Mouse (Mus musculus) colon, adult 2 months (tissue): ENCODE data around the gene Gm128. TPM values are rescaled to one million over a fixed set of nuclear protein-coding genes. Genes with fewer than 3 reads are reported as not detected.

Source experiments
- polyA plus RNA-seq: library from polyadenylated mRNA; depleted of rRNA; stranded (reverse); fragments of >200 nt; gene quantifications from 2 replicates; pipeline ENCODE4 v1.2.3, GENCODE M21; 2012; rRNA removed

Gene Gm128
- 0.51 and 0.64 TPM in 2 replicates for polyA plus RNA-seq

DNA sequence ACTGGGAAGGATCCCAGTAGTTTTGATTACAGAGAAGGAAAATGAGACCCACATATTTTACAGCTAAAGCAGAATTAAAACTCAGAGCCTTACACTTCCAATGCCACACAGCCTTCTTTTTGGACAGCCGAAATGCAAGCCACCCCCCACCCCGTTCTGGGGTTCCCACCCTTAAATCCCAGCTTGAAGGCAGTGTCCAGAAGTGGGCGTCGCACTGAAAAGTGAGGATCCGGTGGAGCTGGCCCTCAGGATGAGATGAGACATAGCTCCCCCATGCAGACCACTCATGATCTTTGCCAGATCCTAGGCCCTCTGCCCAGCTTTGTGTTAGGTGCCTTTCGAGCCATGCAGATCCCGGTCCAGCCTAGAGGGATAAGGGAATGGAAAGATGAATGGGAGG is at the start of gene Gm128:
Gm128 (minus strand) TSS at position 101 of the 400 bp plus-strand sequence.

DNA sequence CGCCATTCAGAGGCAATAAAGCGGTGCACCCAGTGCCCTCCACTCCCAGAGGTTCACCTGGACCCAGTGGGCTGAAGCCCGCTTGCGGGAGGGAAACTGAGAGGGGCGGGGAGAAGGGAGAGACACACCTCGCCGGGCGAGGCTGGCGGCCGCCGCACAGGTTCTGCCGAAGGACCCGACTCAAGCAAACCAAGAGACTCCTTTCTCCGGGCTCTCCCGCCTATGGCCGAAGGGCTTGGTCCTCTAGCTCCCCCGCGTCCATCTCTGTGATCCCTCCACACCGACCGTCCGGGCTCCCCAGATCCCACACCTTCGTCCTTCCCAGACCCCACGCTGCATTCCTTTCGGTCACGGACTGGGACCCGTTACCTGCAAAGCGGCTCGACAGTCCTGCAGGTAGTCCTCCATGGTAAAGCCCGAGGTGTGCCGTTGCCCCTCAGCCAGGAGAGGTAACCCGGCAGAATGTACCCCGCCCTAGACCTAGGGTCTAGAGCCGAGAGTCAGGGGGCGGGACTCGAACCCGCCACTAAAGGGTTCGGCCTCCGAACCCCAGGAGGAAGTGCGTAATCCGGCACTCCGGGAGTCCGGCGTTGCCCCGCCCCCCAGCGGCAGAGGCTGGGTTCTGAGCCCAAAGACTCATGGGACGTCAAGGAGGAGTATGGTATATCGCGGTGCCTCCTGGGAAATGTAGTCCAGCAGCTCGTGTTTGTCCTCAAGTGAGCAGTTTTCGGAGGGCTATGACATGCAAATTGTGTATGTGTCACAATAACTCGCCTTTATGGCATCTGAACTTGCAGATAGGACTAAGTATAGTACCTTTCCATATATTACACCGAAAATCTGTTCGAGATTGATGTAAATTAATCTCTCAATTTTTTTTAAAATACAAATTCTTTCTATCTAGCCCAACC is 40.1 kb upstream of the Gm128 start, which contains the start of the genes Mindy1 and Prune1:
Mindy1 (plus strand) TSS at position 130 of the 911 bp plus-strand sequence.
Prune1 (minus strand) TSS at position 861 of the 911 bp plus-strand sequence.

DNA sequence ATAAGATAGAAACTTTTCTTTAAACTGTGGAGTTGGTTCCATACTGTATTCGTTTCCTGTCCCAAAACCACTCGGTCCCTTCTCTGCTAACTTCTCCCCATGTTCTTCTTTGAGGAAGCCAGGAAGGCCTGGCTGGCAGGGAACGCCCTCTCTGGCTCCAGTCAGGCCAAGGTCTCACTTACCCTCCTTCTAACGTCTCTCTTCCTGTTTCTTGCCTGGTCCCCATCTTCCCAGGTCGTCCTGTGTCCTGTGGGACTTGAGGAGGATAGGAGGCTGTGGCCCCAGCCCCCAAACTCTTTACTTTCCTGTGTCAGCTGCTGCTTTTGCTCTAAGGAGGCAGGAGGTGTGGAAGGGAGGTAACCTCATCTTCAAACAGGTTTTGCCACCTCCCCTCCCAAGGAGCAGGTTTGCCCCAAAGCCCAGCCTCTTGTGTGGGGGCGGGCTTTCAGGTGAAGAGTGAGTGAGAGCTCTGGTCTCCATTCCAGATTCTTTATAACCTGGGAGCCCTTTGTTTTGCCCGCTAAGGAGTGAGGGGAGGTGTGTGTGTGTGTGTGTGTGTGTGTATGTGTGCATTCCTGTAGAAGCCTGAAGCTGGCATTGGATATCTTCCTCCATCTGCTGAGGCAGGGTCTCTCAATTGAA is 9.5 kb upstream of the Gm128 start, which contains the start of gene Bnipl:
Bnipl (minus strand) TSS at position 411 of the 642 bp plus-strand sequence.

DNA sequence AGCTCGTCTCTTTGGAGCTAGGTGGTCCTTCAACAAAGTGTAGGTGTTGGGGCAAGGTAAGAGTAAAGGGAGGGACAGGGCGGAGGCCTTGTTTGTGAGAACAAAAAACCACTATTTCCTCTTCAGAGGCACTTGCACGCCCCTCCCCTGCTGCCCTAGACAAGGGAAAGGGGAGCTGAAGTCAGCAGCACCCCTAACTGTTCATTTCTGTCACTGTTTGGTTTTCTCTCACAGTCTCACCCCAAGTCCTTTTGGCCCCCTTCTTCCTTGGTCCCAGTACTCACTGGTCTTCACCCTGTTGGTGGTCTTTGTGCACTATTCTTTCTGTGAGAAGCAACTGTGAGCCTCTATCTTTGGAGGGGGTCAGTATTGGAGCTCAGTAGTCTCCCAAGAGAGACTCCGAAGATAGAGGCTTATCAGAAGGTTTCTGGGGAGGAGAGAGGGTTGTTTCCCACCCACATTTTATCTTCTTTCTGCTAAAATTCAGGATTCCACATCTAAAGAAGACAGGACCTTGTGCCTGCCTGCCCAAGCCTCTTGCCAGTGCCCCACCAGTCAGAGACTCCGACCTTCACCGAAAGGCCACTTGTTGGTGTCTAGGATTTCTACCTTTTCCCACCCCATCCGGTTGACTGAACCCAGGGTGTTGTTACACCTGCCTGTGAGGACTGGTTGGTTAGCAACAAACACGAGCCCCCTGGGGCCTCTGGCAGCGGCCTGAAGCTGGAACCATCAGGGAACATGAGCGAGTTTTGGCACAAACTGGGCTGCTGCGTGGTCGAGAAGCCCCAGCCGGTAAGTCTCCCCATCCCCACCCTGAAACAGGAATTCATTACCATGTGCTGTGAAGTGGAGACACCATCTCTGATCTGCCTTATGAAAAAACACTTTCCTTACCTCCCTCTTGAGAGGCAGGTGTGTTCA is 9.8 kb downstream of the Gm128 start, which contains the start of gene Mllt11:
Mllt11 (minus strand) TSS at position 874 of the 924 bp plus-strand sequence.

DNA sequence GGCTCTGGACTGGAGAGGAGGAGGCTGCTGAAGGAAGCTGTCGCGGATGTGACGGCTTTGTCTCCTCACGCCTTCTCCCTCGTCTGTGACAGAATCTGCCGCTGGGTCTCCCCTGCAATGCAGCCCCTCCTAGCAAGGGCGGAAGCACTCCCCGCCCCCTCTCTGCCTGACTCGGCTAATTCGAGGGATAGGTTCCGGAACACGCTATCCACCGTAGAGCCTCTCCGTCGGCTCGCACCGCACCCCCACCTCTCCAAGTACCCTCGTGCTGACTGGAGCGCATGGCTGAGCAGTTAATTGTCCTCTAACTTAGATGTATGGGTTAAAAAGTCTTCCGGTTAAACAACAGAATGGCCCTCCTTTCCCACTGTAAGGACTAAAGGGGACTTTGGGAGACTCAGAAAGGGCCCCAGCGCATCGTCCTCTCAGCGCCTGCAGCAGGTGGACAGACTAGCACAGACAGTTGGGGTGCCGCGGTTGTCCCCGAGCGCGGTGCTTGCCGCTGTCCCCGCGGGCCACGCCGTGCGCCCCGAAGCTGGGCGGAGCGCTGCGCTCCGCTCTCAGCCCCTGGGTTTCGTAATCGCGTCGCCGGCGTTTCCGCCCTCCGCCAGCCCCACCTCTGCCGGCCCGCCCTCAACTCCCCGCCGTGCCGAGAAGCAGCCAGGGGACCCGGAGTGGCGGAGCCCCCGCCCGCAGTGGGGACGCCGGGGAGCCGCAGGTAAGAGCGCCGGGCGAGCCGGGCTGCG is 13.1 kb downstream of the Gm128 start, which contains the start of gene Cdc42se1:
Cdc42se1 (plus strand) TSS at position 585 of the 746 bp plus-strand sequence.

DNA sequence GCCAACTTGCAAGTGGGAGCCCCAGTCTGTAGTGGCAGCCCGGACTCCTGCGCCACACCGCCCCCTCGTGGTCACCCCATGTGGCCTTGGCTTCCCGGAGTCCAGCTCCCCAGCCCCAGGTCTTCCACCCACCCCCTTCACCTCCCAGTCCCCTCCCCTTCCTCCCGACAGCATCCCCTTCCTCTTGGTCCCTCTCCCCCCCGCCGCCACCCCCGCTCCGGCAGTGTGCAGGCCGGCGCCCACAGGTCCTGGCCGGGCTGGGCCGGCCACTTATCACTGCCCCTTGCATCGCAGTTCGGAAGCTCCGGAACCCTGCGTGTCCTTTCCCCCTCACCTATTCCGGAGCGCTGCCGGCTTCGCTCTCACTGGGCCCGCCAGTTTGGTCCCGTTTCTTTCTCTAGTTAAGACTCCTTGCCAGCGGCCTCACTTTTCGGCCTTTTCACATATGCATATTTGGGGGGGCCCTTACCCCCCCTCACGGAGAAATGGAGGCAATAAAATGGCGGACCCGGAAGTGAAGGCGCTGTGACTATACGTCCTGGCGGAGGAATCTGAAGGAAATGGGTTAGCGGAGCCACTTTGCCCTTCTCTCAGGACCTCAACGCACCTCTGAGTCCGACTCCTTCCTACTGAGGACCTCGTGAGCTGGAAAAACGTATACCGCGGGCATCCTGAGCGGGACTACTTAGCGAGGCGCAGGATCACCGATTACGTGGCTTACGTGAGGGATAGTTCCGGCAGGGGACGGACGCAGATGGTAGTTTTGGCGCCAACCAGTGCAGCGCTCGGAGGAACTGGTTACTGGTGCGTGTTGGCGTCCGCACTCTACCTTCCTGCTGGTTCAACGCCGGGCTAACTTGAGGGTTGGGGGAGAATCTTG is 23.9 kb downstream of the Gm128 start, which contains the start of gene Gabpb2:
Gabpb2 (minus strand) TSS at position 662 of the 880 bp plus-strand sequence.

Other genes with a start within 250 kb of the Gm128 start
- gene Zfp687, start 226.2 kb downstream of the Gm128 start, polyA plus RNA-seq = 22.6 and 24.0 TPM in 2 replicates
- gene Psmd4, start 199.0 kb downstream of the Gm128 start, polyA plus RNA-seq = 102 and 110 TPM in 2 replicates
- 10.7 and 11.9 TPM in 2 replicates for gene Pip5k1a, start 134.7 kb downstream of the Gm128 start, polyA plus RNA-seq
- 68.0 and 78.0 TPM in 2 replicates for gene Vps72, start 130.6 kb downstream of the Gm128 start, polyA plus RNA-seq
- 0.93 and 1.5 TPM in 2 replicates for gene Tmod4, start 117.1 kb downstream of the Gm128 start, polyA plus RNA-seq
- gene Scnm1, start 107.6 kb downstream of the Gm128 start, polyA plus RNA-seq = 26.0 and 28.9 TPM in 2 replicates
- 4.3 and 5.4 TPM in 2 replicates for gene Lysmd1, start 107.5 kb downstream of the Gm128 start, polyA plus RNA-seq
- 8.8 and 9.7 TPM in 2 replicates for gene Tnfaip8l2, start 99.2 kb downstream of the Gm128 start, polyA plus RNA-seq
- 5.5 and 7.0 TPM in 2 replicates for gene Sema6c, start 81.1 kb downstream of the Gm128 start, polyA plus RNA-seq
- gene Gabpb2, start 23.7 kb downstream of the Gm128 start, polyA plus RNA-seq = 7.3 and 7.6 TPM in 2 replicates
- 45.1 and 48.4 TPM in 2 replicates for gene Cdc42se1, start 12.9 kb downstream of the Gm128 start, polyA plus RNA-seq
- 15.7 and 16.9 TPM in 2 replicates for gene Mllt11, start 9.4 kb downstream of the Gm128 start, polyA plus RNA-seq
- gene Bnipl, start 9.6 kb upstream of the Gm128 start, polyA plus RNA-seq = 5.2 and 5.5 TPM in 2 replicates
- 141 and 163 TPM in 2 replicates for gene Mindy1, start 39.7 kb upstream of the Gm128 start, polyA plus RNA-seq
- gene Prune1, start 40.5 kb upstream of the Gm128 start, polyA plus RNA-seq = 10.7 and 12.5 TPM in 2 replicates
- 1.3 and 1.5 TPM in 2 replicates for gene Anxa9, start 65.6 kb upstream of the Gm128 start, polyA plus RNA-seq
- gene Cers2, start 73.2 kb upstream of the Gm128 start, polyA plus RNA-seq = 47.5 and 48.1 TPM in 2 replicates
- gene Setdb1, start 115.6 kb upstream of the Gm128 start, polyA plus RNA-seq = 8.3 and 8.7 TPM in 2 replicates
- not detected in 2 replicates for gene 4930558C23Rik, start 161.2 kb upstream of the Gm128 start, polyA plus RNA-seq
- gene Arnt, start 192.8 kb upstream of the Gm128 start, polyA plus RNA-seq = 26.7 and 27.6 TPM in 2 replicates